Mouse (Mus musculus) megakaryocyte, adult 5-6 weeks (primary cell): ENCODE measurements around the gene Col6a5. TPM values are rescaled to one million over a fixed set of nuclear protein-coding genes. Genes with fewer than 3 reads are reported as not detected.

ENCODE experiments used
- ATAC-seq: 2 replicates; pipeline ENCODE4 v1.8.0; 2016; ENCODE audit warnings: mild to moderate bottlenecking, inconsistent platforms; ENCODE audit not compliant: poor library complexity, severe bottlenecking
- total RNA-seq, 2 experiments: library from RNA; stranded (forward) in 1 of 2; stranded (reverse) in 1 of 2; fragments of 153-499, 151-499 nt in 1 of 2; fragments of 221-1000, 200-1000 nt in 1 of 2; gene quantifications; 2 replicates each; pipeline versions ENCODE4 v1.2.3 to v1.2.4; 2015 to 2017

Gene Col6a5
- total RNA-seq (2015) (not detected in 2 replicates), total RNA-seq (2017) (not detected in 2 replicates)

- no peak for ATAC-seq
Measured at GRCm38 (mm10) chr9:105960533-105960932, at the start of gene Col6a5. Col6a5 (minus strand) TSS chr9:105960643.

- no peak for ATAC-seq
Measured at GRCm38 (mm10) chr9:105997955-105998354, 37.5 kb upstream of the Col6a5 start.

- no peak for ATAC-seq
Measured at GRCm38 (mm10) chr9:105992425-105992824, 32.0 kb upstream of the Col6a5 start.

GRCm38 (mm10) chr9:105990099-105990498 is 29.7 kb upstream of the Col6a5 start:
- ATAC-seq, result no peak

DNA sequence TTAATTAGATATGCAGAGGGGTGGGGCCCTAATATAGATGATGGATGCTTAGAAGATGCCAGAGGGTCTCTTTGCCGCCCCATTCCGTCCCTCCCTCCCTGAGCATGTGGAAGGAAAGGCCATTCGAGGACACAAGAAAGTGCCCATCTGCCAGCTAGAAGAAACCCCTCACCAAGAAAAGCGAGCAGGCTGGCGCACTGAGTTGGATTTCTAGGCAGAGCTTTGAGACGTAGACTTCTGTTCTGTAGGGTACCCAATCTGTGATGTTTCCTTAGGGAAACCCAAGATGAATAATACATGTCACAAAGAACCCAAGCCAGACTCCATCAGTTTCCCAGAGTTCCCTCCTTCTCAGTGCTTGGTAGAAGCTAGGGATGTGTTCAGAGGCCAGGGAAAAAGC is 29.0 kb upstream of the Col6a5 start:
- ATAC-seq, result no peak

- ATAC-seq, result no peak
Measured at GRCm38 (mm10) chr9:105988096-105988495, 27.7 kb upstream of the Col6a5 start.

DNA sequence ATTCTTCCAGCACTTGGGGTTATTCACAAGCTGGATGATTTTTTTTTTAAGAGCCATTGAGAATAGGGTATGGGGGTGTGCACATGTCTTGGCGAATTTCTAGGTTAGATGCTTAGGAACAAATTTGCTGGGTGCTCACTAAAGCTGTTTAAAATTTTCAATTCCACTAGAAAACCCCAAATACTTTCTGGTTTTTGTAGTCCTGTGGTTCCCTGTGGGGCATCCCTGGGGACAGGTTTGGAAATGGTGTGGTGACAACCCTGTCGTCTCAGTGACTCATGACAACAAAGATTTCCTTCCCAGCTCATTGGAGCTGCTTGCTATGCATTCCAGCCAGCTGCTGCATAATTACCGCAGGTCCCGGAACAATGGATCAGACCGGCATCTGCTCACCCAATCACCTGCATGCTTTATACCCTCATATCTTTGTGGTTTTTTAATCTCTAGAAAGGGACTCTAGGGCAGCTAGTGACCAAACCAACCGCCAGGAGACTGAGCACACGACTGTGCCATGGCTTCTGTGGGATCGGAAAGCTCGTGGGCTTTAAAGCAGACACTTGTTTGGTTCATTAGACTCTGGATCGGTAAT is 24.6 kb upstream of the Col6a5 start:
- ATAC-seq, result no peak

GRCm38 (mm10) chr9:105978479-105978878 is 18.0 kb upstream of the Col6a5 start:
- no peak for ATAC-seq

DNA sequence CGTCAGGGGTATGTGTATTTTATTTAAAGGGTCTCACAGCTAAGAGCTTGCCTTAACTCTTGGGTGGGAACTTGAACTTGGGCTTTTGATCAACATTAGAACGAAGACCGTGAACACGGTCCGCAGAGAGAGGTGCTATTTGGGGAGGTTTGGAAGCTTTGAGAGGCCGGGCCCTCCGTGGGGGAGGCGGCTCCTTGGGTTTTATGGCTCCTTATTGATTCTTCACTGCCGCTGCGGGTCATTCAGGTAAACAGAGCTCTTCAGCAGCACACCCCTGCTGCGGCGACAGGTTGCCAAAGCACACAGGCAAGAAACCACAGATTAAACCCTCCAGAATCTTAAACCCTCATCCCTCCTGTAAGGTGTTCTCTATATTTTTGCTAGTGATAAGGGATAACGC is 16.4 kb upstream of the Col6a5 start:
- ATAC-seq, result no peak

DNA sequence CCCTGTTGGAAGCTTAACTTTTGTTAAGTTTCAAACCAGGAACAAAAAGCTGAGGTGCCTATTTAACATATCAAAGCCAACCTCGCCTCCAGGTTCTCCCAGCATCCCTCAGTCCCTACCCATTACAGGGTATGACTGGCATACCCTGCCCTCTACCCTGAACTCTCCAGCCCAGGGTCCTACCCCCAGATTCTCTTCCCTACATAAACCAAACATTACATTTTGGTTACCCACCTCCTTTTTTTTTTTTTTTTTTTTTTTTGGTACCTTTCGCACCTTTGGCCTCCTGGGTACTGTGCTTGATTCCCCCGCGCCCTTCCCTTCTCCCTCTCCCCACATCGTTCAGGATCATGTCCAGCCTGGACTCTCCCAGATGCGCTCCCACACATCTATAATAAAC is 15.9 kb upstream of the Col6a5 start:
- no peak for ATAC-seq

- ATAC-seq, result no peak
Measured at GRCm38 (mm10) chr9:105973736-105974135, 13.3 kb upstream of the Col6a5 start.

- no peak for ATAC-seq
Measured at GRCm38 (mm10) chr9:105972031-105972430, 11.6 kb upstream of the Col6a5 start.

DNA sequence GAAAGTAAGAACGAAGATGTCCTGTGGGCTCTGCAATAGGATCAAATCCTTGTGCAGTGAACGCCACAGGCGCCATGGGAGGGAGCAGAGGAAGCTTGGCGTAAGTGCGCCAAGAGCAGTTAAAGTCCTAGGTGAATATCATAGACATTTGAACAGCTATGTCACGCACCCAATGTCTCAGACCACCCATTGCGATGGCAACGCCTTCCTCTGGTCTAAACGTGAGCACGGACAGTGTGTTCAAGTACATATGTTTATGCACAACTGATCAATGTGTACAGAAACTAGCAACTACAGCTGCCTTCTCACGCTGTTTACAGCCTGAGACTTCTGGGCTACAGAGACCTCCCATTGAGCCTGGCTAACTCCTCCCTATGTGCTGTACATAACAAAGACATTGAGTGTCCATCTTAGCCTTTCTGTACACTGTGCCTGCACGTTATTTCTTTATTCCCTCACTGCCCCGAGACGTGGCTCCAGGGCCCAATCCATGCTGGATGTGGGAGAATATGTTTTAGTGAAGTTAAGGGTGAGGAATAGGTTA is 11.0 kb upstream of the Col6a5 start:
- no peak for ATAC-seq

DNA sequence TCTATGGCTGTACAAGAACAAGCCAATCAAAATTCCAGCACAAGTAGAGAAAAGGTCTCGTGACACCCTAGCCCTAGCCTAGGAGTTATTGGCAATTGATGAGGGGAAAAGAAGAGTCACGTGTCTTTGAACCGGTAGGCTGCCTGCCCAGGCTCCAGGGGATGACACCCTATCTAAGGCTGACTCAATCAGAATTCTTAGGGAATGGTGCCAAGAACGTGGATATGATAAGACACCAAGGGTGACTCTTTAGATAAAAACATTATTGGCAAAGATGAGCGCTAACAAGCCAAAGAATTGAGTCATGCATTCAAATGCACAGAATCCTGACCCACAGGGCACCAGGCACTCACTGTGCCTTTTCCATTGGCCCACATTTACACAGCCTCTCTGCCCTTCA is 10.5 kb upstream of the Col6a5 start:
- ATAC-seq, result no peak

GRCm38 (mm10) chr9:105967976-105968375 is 7.5 kb upstream of the Col6a5 start:
- ATAC-seq, result no peak

DNA sequence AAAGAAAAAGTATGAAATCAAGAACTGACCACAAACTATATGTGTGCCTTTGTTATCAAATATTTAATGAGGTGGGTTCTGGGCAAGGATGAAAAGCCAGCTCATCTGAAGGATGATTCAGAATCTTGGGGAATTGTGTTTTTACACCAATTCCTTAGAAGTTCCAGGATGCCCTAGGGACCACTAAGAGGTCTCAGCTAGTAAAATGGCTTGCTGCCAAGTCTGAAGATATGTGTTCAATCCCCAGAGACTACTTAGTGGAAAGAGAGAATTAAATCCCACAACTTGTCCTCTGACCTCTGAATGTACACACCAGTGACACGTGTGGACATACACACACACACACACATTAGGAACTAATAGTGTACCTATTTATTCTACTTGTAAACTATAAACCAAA is 1.3 kb downstream of the Col6a5 start:
- ATAC-seq, result no peak

DNA sequence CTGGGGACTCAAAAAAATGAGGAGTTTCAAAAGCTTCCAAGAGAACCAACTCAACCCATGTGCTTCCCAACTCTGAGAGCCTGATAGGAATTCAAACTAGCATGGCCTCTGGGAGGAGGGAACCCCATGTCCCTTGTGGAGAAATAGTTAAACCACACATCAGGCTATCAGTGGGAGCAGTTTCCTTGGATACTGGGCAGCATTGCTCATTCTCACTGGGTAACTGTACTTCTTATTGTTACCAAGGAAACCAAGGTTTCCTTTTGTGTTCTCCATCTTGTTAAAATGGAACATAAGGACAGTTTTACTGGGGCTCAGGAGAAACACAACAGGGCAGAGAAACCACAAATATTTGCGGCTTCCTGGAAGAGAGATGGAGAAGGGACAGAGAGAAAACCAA is 10.7 kb downstream of the Col6a5 start:
- ATAC-seq, result no peak

DNA sequence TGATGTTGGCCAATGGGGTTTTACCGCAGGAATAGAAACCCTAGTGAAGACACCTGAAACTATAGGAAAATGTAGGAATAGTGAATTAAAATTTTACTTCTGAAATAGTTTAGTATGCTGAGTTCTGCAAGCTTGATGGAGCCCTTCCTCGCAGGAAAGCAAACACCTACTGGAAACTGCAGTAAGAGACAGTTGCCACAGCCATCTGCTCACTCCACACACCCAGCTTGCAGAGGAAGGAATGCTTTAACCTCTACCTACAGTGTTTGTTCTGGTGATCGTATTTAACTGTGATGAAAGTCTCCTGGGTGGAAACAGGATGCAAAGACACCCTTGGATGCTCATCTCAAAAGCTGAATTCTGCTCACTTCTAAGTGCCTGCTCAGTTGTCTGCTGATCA is 12.9 kb downstream of the Col6a5 start:
- ATAC-seq, result no peak

GRCm38 (mm10) chr9:105933816-105934215 is 26.6 kb downstream of the Col6a5 start:
- no peak for ATAC-seq

DNA sequence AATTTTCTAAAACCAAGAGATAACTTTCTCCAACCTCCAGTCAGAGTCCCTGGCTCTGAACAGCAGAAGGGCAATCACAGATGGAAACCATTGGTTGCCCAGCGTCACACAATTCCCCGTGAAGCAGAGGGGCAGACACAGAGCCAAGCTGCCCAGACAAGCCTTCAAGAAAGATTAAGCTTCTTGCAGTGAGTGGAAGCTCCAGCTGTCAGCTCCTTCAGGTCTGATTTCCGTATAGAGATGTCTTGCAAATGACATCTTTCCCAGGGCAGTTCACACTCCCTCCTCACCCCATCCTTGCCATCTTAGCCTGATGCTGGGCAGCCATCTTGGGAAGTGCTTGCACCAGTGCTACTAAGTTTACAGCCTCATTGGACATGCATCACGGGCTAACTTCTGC is 31.2 kb downstream of the Col6a5 start:
- ATAC-seq, result no peak

DNA sequence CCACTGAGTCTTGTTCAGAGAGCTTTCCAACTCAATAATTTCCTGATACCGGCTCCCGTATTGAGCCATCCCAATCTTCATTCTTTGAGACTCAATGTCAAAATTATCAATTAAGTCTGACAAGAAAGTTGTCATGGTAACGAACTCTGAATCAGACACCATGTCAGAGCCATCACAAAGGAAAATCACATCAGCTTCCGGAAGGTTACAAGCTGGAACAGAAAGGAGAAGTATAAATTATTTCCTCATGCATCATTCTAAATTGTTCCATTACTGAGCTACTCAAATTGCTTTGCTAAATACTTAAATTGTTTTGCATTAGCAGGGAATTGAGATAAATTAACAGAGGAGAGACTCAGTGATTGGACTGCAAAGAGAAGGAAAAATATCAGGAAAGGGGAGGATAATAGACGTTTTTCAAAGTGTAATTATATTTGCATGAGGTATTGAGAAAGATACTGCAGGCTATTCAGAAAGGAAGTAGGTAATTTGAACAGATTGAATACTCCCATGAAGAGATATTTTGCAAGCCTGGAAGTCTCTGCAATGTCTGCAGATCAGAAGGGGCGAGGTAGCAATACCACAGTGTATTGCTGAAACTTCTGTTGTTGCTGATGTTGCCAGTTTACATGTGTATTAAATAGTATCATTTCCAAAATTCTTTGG is 31.9 kb downstream of the Col6a5 start:
- no peak for ATAC-seq

- ATAC-seq, result no peak
Measured at GRCm38 (mm10) chr9:105923659-105924058, 36.8 kb downstream of the Col6a5 start.

DNA sequence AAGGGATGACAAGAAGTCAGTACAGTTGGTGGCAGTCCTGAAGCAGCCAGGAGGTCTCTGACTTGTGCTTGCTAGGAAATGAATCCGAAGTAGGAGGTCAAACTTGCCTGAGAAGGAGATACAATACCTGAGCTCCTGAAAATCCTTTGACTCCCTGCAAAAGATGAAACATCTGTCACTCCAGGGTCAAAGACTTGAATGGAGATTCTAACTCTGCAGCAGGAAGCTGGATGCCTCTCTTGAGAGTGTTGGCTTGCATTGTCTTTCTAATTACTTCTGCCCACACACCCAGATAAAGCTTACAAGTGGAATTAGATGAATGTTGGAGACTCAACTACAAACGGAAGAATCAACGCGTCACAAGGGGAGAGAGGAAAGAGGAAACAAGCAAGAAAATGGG is 45.3 kb downstream of the Col6a5 start:
- ATAC-seq, result no peak
